Mouse (Mus musculus): Measurements from ENCODE around the gene Morn1. TPM values are rescaled to one million over a fixed set of nuclear protein-coding genes. Genes with fewer than 3 reads are reported as not detected.

Gene Morn1
- polyA plus RNA-seq, 1 experiment = 5.0 TPM

DNA sequence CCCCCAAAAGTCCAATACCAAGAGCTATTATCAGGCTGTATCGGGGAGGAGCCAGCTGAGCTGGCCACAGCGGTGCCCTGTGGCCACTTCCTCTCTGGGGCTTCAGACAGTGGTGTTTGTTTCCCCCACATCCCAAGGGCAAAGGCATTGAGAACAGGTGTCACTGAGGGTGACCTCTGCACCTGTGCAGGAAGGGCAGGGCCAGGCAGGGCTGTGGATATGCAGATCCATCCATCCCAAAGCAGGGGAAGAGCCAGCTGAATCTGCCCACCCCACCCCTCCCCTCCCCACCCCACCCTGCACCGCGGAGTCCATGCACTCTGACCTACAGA lies 76.9 kb downstream of the Morn1 start:
- Histone ChIP-seq H3K27ac (ENCODE audit: insufficient read depth, low read length) (no peak overlapping the region), H3K4me3 (ENCODE audit: insufficient read depth, low read length) (no peak overlapping the region), H3K4me1 (ENCODE audit: control insufficient read depth, insufficient read depth, low read length) (peaks cover 29% of the 10 kb centered on the region)
- TF ChIP-seq CTCF (IDR thresholded peaks at IDR 0.05; ENCODE audit: borderline replicate concordance, insufficient read depth, low read length) (no peak), POLR2A (IDR thresholded peaks at IDR 0.05; ENCODE audit: low read depth, low read length) (no peak)

DNA sequence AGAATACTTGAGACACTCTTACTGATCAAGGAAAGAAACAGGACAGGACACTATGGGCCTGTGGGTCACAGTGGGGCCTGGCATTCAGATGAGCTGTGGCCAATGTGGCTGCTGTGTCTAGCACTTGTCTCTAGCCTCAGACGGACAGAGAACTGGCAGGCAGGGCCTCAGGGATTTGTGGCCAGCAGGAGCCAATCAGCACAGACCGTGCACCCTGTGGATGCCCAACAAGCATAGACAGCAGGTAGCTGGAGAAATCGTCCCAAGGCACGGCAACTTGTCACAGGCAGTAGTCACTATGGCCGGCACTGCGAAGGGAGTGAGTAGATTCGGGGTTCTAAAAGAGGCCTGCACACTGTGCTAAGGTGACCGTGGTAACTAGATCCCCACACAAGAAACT lies 77.3 kb downstream of the Morn1 start:
- Histone ChIP-seq H3K4me1 (ENCODE audit: control insufficient read depth, insufficient read depth, low read length) (peaks cover 29% of the 10 kb centered on the region), H3K27ac (ENCODE audit: insufficient read depth, low read length) (no peak overlapping the region), H3K4me3 (ENCODE audit: insufficient read depth, low read length) (no peak overlapping the region)
- no peak for TF ChIP-seq POLR2A (IDR thresholded peaks at IDR 0.05; ENCODE audit: low read depth, low read length)

DNA sequence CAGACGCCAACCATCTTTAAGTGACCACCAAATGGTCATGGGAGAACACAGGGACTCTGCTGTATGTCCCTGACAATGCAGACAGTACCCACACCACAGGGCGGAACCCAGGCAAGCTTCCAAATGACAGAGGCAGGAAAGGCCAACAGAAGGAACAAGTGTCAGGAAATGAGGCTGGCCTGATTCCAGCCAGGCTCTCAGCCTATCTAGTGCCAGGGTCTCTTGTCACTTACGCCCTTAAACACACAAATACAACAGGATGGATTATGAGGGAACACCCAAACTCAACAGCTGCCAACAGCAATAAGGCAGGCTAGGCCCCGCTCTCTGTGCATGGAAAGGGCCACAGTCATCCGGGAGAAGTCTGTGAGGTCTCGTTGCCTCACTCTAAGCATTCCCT lies 78.2 kb downstream of the Morn1 start:
- TF ChIP-seq POLR2A (IDR thresholded peaks at IDR 0.05; ENCODE audit: low read depth, low read length) = no peak
- no peak for TF ChIP-seq CTCF (IDR thresholded peaks at IDR 0.05; ENCODE audit: borderline replicate concordance, insufficient read depth, low read length)
- no peak overlapping the region for H3K4me3 ChIP-seq (ENCODE audit: insufficient read depth, low read length)
- H3K27ac ChIP-seq (ENCODE audit: insufficient read depth, low read length) = no peak overlapping the region
- peaks cover 35% of the 10 kb centered on the region for H3K4me1 ChIP-seq (ENCODE audit: control insufficient read depth, insufficient read depth, low read length)

DNA sequence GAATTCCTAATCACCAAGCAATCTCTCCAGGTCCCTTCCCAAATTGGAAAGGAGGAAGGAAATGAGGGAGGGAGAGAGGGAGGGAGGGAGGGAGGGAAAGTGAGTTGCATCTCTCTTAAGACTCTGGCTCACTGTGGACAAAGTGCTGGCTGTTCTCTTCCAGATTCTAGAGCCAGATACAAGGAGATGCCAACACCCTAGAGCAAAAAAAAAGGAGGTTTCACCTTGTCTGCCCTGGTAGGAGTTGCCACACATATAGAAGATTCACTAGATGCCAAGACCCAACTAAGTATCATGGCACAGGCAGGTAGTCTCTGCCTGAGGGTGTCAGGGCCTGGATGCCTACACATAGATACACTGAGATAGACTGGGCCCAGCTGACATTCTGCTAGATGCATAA lies 79.5 kb downstream of the Morn1 start:
- Histone ChIP-seq H3K27ac (ENCODE audit: insufficient read depth, low read length) (no peak overlapping the region), H3K4me1 (ENCODE audit: control insufficient read depth, insufficient read depth, low read length) (peaks cover 35% of the 10 kb centered on the region), H3K4me3 (ENCODE audit: insufficient read depth, low read length) (no peak overlapping the region)
- no peak for TF ChIP-seq POLR2A (IDR thresholded peaks at IDR 0.05; ENCODE audit: low read depth, low read length)
- no peak for TF ChIP-seq CTCF (IDR thresholded peaks at IDR 0.05; ENCODE audit: borderline replicate concordance, insufficient read depth, low read length)

DNA sequence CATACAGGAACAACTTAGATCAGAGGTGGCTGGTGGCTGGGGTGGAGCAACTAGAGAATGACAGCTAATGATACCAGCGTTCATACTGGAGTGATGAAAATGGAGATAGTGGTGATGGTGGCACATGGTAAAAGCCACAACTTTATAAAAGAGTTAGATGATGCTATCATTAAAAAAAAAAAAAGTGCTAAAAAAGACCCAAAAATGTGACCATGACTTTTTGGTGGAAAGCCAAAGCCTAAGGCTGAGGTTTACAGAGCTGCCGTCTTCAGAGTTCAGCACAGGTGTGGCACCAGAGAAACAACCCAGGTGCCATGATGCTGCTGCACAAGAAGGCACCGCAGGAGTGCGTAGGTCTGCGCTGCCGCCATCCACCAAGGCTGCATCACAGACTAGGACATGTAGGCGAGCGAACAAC lies 82.5 kb downstream of the Morn1 start:
- Histone ChIP-seq H3K4me3 (ENCODE audit: insufficient read depth, low read length) (no peak overlapping the region), H3K27ac (ENCODE audit: insufficient read depth, low read length) (no peak overlapping the region), H3K4me1 (ENCODE audit: control insufficient read depth, insufficient read depth, low read length) (peaks cover 31% of the 10 kb centered on the region)
- TF ChIP-seq POLR2A (IDR thresholded peaks at IDR 0.05; ENCODE audit: low read depth, low read length) (no peak), CTCF (IDR thresholded peaks at IDR 0.05; ENCODE audit: borderline replicate concordance, insufficient read depth, low read length) (no peak)

DNA sequence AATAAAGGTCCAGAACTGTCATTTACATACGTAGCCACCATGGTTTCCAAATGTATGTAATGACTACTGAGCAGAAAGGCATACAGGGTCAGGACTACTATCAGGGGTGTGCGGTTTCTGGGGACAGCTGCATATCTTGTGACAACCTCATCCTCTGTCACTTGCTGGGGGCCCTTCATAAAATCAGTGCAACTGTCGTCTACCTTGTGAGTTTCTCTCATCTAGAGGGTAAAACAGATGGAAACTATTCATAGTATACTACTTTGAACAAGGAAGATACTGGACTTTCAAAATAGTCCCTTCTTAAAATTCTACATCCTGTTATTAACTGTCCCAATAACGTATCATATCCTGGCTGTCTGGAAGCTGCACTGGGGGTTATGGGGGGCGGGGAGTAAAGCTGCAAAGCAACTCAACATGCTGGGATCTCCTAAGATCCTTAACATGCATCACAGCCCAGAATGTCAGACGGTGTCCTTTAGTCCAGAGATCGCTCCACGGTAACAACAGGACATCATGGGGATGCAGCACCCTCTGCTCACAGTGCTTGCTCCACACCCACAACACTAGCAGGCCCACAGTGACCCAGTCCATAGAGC lies 84.3 kb downstream of the Morn1 start:
- peaks cover 38% of the 10 kb centered on the region for H3K4me1 ChIP-seq (ENCODE audit: control insufficient read depth, insufficient read depth, low read length)
- no peak for TF ChIP-seq CTCF (IDR thresholded peaks at IDR 0.05; ENCODE audit: borderline replicate concordance, insufficient read depth, low read length)
- TF ChIP-seq POLR2A (IDR thresholded peaks at IDR 0.05; ENCODE audit: low read depth, low read length) = no peak
- H3K4me3 ChIP-seq (ENCODE audit: insufficient read depth, low read length) = no peak overlapping the region
- H3K27ac ChIP-seq (ENCODE audit: insufficient read depth, low read length) = no peak overlapping the region

DNA sequence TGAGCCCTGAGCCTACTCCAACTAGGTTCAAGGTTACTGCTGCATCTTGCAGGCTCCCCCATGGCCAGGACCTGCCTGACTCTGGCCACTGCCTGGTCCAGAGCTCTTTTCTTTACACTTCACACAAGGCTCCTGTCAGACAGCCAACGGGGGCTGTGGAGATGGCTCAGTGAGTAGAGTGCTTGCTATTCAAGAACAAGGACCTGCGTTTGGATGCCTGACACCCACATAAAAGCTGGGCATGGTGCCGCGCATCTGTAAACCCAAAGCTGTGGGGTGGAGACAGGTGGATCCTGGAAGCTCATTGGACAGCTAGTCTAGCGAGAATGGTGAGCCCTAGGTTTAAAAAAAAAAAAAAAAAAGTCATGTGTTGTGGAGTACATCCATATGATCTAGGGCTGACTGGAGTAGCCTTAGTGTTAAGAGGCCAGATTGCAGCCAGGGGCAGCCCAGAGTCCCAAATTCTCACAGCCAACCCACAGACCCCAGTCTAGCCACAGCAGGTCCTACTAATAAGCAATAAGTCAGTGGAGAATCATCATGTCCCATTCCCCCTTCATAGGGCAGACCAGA lies 85.7 kb downstream of the Morn1 start:
- H3K4me3 ChIP-seq (ENCODE audit: insufficient read depth, low read length) = no peak overlapping the region
- TF ChIP-seq POLR2A (IDR thresholded peaks at IDR 0.05; ENCODE audit: low read depth, low read length) (no peak), CTCF (IDR thresholded peaks at IDR 0.05; ENCODE audit: borderline replicate concordance, insufficient read depth, low read length) (no peak)
- peak overlapping the region; percentile 83 for H3K27ac ChIP-seq (ENCODE audit: insufficient read depth, low read length)
- peaks cover 47% of the 10 kb centered on the region for H3K4me1 ChIP-seq (ENCODE audit: control insufficient read depth, insufficient read depth, low read length)

DNA sequence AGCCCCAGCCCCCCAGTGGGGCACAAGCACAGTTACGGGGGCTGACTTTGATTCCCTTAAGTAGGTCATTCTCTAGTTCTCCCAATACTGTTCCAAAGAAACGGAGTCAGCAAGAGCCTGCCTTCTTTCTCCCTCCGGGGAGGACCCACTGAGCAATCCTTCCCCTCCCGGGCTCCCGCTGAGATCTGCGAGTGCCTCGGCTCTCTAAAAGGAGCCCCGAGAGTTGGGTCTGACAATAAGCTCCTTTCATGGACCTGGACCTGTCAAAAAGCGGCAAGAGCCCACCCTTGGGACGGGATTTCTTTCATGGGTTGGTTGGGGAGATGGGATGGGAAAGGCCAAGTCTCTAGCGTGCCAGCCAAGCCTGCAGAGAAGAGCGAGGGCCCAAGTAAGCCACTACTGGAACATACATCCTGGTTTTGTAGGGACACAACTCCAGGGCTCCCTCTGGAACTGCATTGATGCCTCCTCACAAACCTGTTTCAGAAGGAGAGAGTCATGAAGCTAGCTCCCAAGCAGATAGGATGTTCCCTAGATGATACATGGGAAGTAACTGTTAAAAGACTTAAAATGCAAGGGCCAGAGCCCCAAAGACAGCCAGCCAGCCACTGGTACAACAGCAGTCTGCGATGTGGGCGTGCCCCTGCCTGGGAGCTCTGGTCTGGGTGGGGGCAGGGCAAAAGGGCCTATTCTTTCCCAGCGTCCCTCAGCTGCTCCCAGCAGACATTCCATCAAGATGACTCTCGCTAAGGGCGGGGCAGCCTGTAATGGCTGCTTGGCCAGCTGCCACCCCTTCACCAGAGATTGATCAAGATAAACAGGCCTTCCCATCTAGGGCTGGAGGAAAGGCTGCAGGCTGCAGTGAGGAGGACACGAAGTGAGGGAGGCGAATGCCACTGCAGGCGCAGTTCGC lies 86.8 kb downstream of the Morn1 start:
- Histone ChIP-seq H3K4me3 (ENCODE audit: insufficient read depth, low read length) (no peak overlapping the region), H3K4me1 (ENCODE audit: control insufficient read depth, insufficient read depth, low read length) (peaks cover 54% of the 10 kb centered on the region), H3K27ac (ENCODE audit: insufficient read depth, low read length) (peak overlapping the region; percentile 95)
- TF ChIP-seq POLR2A (IDR thresholded peaks at IDR 0.05; ENCODE audit: low read depth, low read length) = peak; percentile 51
- TF ChIP-seq CTCF (IDR thresholded peaks at IDR 0.05; ENCODE audit: borderline replicate concordance, insufficient read depth, low read length) = no peak

DNA sequence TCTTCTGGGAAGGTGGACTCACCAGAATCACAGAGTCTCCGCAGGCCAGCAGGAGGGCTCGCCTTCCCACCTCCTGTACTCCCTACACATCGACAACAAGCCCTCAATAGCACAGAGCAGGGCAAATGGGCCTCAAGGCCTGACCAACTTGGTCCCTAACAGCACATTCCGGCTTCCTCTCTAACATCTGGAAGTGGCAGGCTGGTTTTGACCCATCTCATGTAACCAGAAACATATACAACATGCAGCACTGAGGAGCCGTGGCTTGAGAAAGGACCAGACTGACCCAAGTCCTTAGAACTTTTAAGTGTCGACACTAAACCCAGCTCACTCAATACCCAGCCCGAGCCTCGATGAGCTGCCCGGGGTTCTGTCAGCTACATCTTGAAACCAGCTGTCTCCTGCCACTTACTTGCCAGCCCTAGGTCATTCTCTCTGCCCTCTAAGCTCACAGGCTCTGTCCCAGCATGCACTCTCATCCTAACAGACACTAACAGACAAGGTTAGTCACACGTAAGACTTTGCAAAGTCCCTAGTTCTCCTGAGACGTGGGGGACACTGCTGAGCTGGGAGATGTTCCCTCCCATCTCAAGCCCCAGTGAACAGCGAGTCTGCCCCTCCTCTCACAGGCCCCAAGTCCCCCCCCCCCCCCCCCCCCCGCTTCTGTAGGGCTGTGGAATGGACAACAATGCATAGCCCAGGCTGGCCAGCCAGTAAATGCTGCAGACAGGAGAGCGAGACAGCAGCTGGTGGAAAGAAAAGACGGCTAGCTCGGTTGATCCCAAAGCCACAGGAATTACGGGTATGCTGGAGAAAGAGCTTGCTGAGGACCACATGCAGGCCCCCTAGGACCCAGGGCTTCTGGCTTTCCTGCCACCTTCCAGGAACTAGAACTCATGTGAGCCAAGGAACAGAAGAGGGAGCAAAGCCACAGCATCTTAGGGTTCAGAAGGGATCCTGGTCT lies 87.7 kb downstream of the Morn1 start:
- TF ChIP-seq CTCF (IDR thresholded peaks at IDR 0.05; ENCODE audit: borderline replicate concordance, insufficient read depth, low read length) (no peak), POLR2A (IDR thresholded peaks at IDR 0.05; ENCODE audit: low read depth, low read length) (peak; percentile 20; the same call in 1 of the 2 replicates)
- Histone ChIP-seq H3K4me1 (ENCODE audit: control insufficient read depth, insufficient read depth, low read length) (peaks cover 57% of the 10 kb centered on the region), H3K4me3 (ENCODE audit: insufficient read depth, low read length) (no peak overlapping the region)

More for the DNA sequence above, 87.7 kb downstream of the Morn1 start:
- peak overlapping the region; percentile 97 for H3K27ac ChIP-seq (ENCODE audit: insufficient read depth, low read length)
